Mouse (Mus musculus): ENCODE results near the gene Gm49711.

- no peak for TF ChIP-seq TAL1 (IDR thresholded peaks at IDR 0.05; ENCODE audit: low read length)
- TF ChIP-seq GATA1 (IDR thresholded peaks at IDR 0.05; ENCODE audit: low read length): no peak
These were observed 69.1 kb downstream of the Gm49711 start for GRCm38 (mm10) chr16:92127226-92127625.

Measured in erythroblast, embryonic 14.5 days (primary cell).